Mouse (Mus musculus): ENCODE results near the gene Gm14288. TPM values are rescaled to one million over a fixed set of nuclear protein-coding genes. Genes with fewer than 3 reads are reported as not detected.
"Not testable (repeated sequence)": the region's sequence is repeated elsewhere in the genome, so short reads cannot be mapped to it uniquely, and the experiment has no call there.

Gene Gm14288
- polyA plus RNA-seq (2015; fragmentation: Nextera tagmentation; extraction: Ambion mirVana): 3.5 and 4.0 TPM in 2 replicates

DNA sequence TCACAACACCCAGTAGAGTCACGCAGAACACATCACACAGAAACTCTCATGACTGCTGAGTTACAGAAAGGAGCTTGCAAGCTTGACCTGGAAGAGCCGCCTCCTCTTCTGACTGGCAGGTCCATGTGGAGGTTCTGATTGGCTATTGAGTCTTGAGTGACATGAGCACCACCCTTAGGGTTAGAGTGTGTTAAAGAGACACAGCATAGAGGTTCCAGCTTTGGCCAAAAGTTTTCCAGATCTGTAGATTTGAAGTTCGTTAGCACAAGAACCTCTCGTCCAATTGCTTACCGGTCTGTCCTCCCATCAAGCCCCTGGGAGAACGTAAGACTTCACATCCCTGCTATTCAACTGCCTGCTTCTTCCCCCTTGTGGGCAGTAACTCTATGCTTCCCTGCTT is at the start of gene Gm14288:
TSS of gene Gm14288 (minus strand) at position 101 of the 400 bp plus-strand sequence.
- ATAC-seq (ENCODE audit: insufficient number of reproducible peaks, low FRiP score, low TSS enrichment, low read depth); H3K4me3 ChIP-seq (replicated peaks); H3K9me3 ChIP-seq (replicated peaks); H3K36me3 ChIP-seq; H3K27ac ChIP-seq (replicated peaks); H3K4me2 ChIP-seq (replicated peaks); H3K27me3 ChIP-seq; H3K4me1 ChIP-seq; H3K9ac ChIP-seq: not testable (repeated sequence)
- WGBS: no CpG with 5 or more reads among the region's 6 CpGs

GRCm38 (mm10) chr2:175741237-175741636 is 59.7 kb downstream of the Gm14288 start, which contains the start of gene Gm2007:
Gene Gm2007 (plus strand): TSS chr2:175741537.
- H3K9me3 ChIP-seq (replicated peaks): not testable (repeated sequence)

More at GRCm38 (mm10) chr2:175741237-175741636, 59.7 kb downstream of the Gm14288 start, which contains the start of gene Gm2007:
- not testable (repeated sequence) for H3K36me3 ChIP-seq; H3K4me3 ChIP-seq (replicated peaks); H3K27me3 ChIP-seq; H3K4me2 ChIP-seq (replicated peaks); H3K9ac ChIP-seq; H3K4me1 ChIP-seq; ATAC-seq (ENCODE audit: insufficient number of reproducible peaks, low FRiP score, low TSS enrichment, low read depth); H3K27ac ChIP-seq (replicated peaks)
- no CpG with 5 or more reads among the region's 2 CpGs for WGBS

Other genes with a start within 250 kb of the Gm14288 start
- not detected in 2 replicates for gene Gm11007, start 157.1 kb downstream of the Gm14288 start, polyA plus RNA-seq (2015; fragmentation: Nextera tagmentation; extraction: Ambion mirVana)
- 15.2 and 22.2 TPM in 2 replicates for gene Zfp969, start 97.4 kb downstream of the Gm14288 start, polyA plus RNA-seq (2015; fragmentation: Nextera tagmentation; extraction: Ambion mirVana)
- not detected in 2 replicates for gene Gm2007, start 59.6 kb downstream of the Gm14288 start, polyA plus RNA-seq (2015; fragmentation: Nextera tagmentation; extraction: Ambion mirVana)
- gene Gm6710, start 68.1 kb upstream of the Gm14288 start, polyA plus RNA-seq (2015; fragmentation: Nextera tagmentation; extraction: Ambion mirVana): 15.8 and 19.9 TPM in 2 replicates
- 2.7 and 2.8 TPM in 2 replicates for gene Zfp966, start 130.0 kb upstream of the Gm14288 start, polyA plus RNA-seq (2015; fragmentation: Nextera tagmentation; extraction: Ambion mirVana)
- 24.2 and 25.3 TPM in 2 replicates for gene Gm2026, start 164.2 kb upstream of the Gm14288 start, polyA plus RNA-seq (2015; fragmentation: Nextera tagmentation; extraction: Ambion mirVana)

Data from embryonic facial prominence, embryonic 15.5 days (tissue).